Mouse (Mus musculus): ENCODE measurements at regions not wholly inside any gene's neighbourhood (a gene's known extent, or its start where the extent isn't known, plus 50 kb on each side); places are given as distances from the start of the nearest gene placed in this dataset.

- Histone ChIP-seq H3K27ac (ENCODE audit: insufficient read depth, low read depth) (no peak overlapping the region), H3K9ac (ENCODE audit: insufficient read depth, low read depth) (no peak overlapping the region), H3K27me3 (replicated peaks) (no peaks in the 10 kb centered on the region), H3K9me3 (replicated peaks; ENCODE audit: low read length) (no peaks in the 10 kb centered on the region), H3K79me2 (replicated peaks; ENCODE audit: control insufficient read depth, extremely low read depth, insufficient read depth, poor library complexity, severe bottlenecking) (no peaks in the 10 kb centered on the region), H3K4me2 (ENCODE audit: insufficient read depth, low read depth, poor library complexity, severe bottlenecking) (no peak overlapping the region), H3K4me3 (replicated peaks in 1 of 3; ENCODE audit: low read depth in 2 of 3, low read length in 2 of 3, poor library complexity in 1 of 3) (no peak overlapping the region), H3K36me3 (replicated peaks in 1 of 2; ENCODE audit: control insufficient read depth in 1 of 2, insufficient read depth in 1 of 2, low read length in 1 of 2) (no peaks in the 10 kb centered on the region), H3K4me1 (ENCODE audit: control insufficient read depth in 1 of 2, insufficient read depth in 2 of 2) (peaks cover 0 to 5% of the 10 kb centered on the region in 2 experiments; a peak in 1 of 4 replicates)
- in situ Hi-C loops (cut with MboI; ENCODE audit: low pct_ligation_motif_present, low pct_unique_long_range_greater_than_20kb, low sequenced_read_pairs) = no loop called here
- DNase-seq (ENCODE audit: extremely low read depth) = no peak
- TF ChIP-seq ELF1 (IDR thresholded peaks at IDR 0.05; ENCODE audit: low read depth, low read length) = no peak
- TF ChIP-seq KAT2A (IDR thresholded peaks at IDR 0.05; ENCODE audit: insufficient replicate concordance, low read length) = no peak
- no peak for TF ChIP-seq CHD2 (IDR thresholded peaks at IDR 0.05; ENCODE audit: low read length)
- TF ChIP-seq HCFC1 (IDR thresholded peaks at IDR 0.05; ENCODE audit: low read depth, low read length) = no peak
- TF ChIP-seq MAZ (IDR thresholded peaks at IDR 0.05; ENCODE audit: low read depth, low read length) = no peak
- TF ChIP-seq BHLHE40 (IDR thresholded peaks at IDR 0.05; ENCODE audit: low read depth, low read length) = no peak
- TF ChIP-seq ZMIZ1 (IDR thresholded peaks at IDR 0.05; ENCODE audit: low read depth, low read length) = no peak
- no peak for TF ChIP-seq EP300 (IDR thresholded peaks at IDR 0.05; ENCODE audit: low read length)
- TF ChIP-seq NELFE (IDR thresholded peaks at IDR 0.05; ENCODE audit: low read depth, low read length) = no peak
- no peak for TF ChIP-seq IRF4 (IDR thresholded peaks at IDR 0.05; ENCODE audit: low read depth, low read length)
- TF ChIP-seq POLR2AphosphoS2 (IDR thresholded peaks at IDR 0.05; ENCODE audit: low read depth, low read length) = no peak
- no peak for TF ChIP-seq USF2 (conservative IDR thresholded peaks at IDR 0.05; ENCODE audit: low read depth, low read length)
- no peak for TF ChIP-seq POLR2A (IDR thresholded peaks at IDR 0.05; ENCODE audit: low read depth, low read length)
- TF ChIP-seq NRF1 (IDR thresholded peaks at IDR 0.05; ENCODE audit: low read depth, low read length) = no peak
- no peak for TF ChIP-seq RAD21 (IDR thresholded peaks at IDR 0.05; ENCODE audit: low read depth, low read length)
- TF ChIP-seq UBTF (IDR thresholded peaks at IDR 0.05; ENCODE audit: low read depth, low read length) = no peak
- no peak for TF ChIP-seq GABPA (IDR thresholded peaks at IDR 0.05; ENCODE audit: insufficient replicate concordance, low read depth, low read length)
- no peak for TF ChIP-seq JUND (conservative IDR thresholded peaks at IDR 0.05; ENCODE audit: low read depth, low read length)
- TF ChIP-seq MAX (IDR thresholded peaks at IDR 0.05; ENCODE audit: low read length) = no peak
- dilution Hi-C loops (cut with MboI; ENCODE audit: extremely low pct_ligation_motif_present, extremely low pct_unique_long_range_greater_than_20kb, low sequenced_read_pairs) = no loop called here
Observed at GRCm38 (mm10) chr10:96545312-96545711, 71.5 kb upstream of the Btg1 start.

GRCm38 (mm10) chr10:96545761-96546388 lies 70.9 kb upstream of the Btg1 start:
- Histone ChIP-seq H3K4me3 (replicated peaks in 1 of 3; ENCODE audit: low read depth in 2 of 3, low read length in 2 of 3, poor library complexity in 1 of 3) (no peak overlapping the region), H3K9me3 (replicated peaks; ENCODE audit: low read length) (no peaks in the 10 kb centered on the region), H3K27ac (ENCODE audit: insufficient read depth, low read depth) (no peak overlapping the region), H3K36me3 (replicated peaks in 1 of 2; ENCODE audit: control insufficient read depth in 1 of 2, insufficient read depth in 1 of 2, low read length in 1 of 2) (no peaks in the 10 kb centered on the region), H3K4me1 (ENCODE audit: control insufficient read depth in 1 of 2, insufficient read depth in 2 of 2) (no peaks in the 10 kb centered on the region), H3K4me2 (ENCODE audit: insufficient read depth, low read depth, poor library complexity, severe bottlenecking) (no peak overlapping the region), H3K9ac (ENCODE audit: insufficient read depth, low read depth) (no peak overlapping the region), H3K27me3 (replicated peaks) (no peaks in the 10 kb centered on the region), H3K79me2 (replicated peaks; ENCODE audit: control insufficient read depth, extremely low read depth, insufficient read depth, poor library complexity, severe bottlenecking) (no peaks in the 10 kb centered on the region)
- TF ChIP-seq SIN3A (IDR thresholded peaks at IDR 0.05; ENCODE audit: low read length) (no peak), ELF1 (IDR thresholded peaks at IDR 0.05; ENCODE audit: low read depth, low read length) (no peak), TBP (conservative IDR thresholded peaks at IDR 0.05; ENCODE audit: low read depth, low read length) (no peak), ZMIZ1 (IDR thresholded peaks at IDR 0.05; ENCODE audit: low read depth, low read length) (no peak), RAD21 (IDR thresholded peaks at IDR 0.05; ENCODE audit: low read depth, low read length) (no peak), NRF1 (IDR thresholded peaks at IDR 0.05; ENCODE audit: low read depth, low read length) (no peak), USF2 (conservative IDR thresholded peaks at IDR 0.05; ENCODE audit: low read depth, low read length) (0 out of 2 replicates have a peak, but pooled peaks have one; percentile 15)
- DNase-seq (ENCODE audit: extremely low read depth) = peak; percentile 3
- dilution Hi-C loops (cut with MboI; ENCODE audit: extremely low pct_ligation_motif_present, extremely low pct_unique_long_range_greater_than_20kb, low sequenced_read_pairs) (no loop called here), in situ Hi-C loops (cut with MboI; ENCODE audit: low pct_ligation_motif_present, low pct_unique_long_range_greater_than_20kb, low sequenced_read_pairs) (no loop called here)

Data from CH12.LX (cell line).